ENCODE assay signal across 23 mouse cellular contexts in genomic region chr13:101576481-101576880, GRCm38 (mm10).
A peak's percentile ranks its signal among the peaks of the same experiment; 100 is the strongest.
DNase-seq lines count a peak whose midpoint lies in the region; ATAC-seq and TF ChIP-seq lines count a peak whose summit lies in the region.
"Had no signal": no experiment of that assay in that cellular context is flagged by ENCODE, and none has a peak within 500 bp of the region (broad histone marks: within the 10 kb centered on the region; RNA-seq: fewer than 3 reads in every experiment).

No protein-coding gene starts in this region.

- peaks cover 18% of the 10 kb centered on the region for H3K4me1 ChIP-seq in liver, embryonic 11.5 days (replicated peaks; ENCODE audit: control insufficient read depth, insufficient read depth, low read length)
- peaks cover 55% of the 10 kb centered on the region for H3K4me1 ChIP-seq in liver, embryonic 12.5 days
- peaks cover 49% of the 10 kb centered on the region for H3K4me1 ChIP-seq in liver, embryonic 15.5 days (replicated peaks)
- H3K4me1 ChIP-seq in forebrain, postnatal 0 days (ENCODE audit: insufficient read depth) = no peaks in the 10 kb centered on the region
- H3K4me1 ChIP-seq in intestine, postnatal 0 days (replicated peaks; ENCODE audit: control insufficient read depth, insufficient read depth, low read length) = no peaks in the 10 kb centered on the region
- H3K4me1 ChIP-seq: embryonic facial prominence, embryonic 10.5 days; embryonic facial prominence, embryonic 13.5 days; hindbrain, embryonic 12.5 days; hindbrain, embryonic 15.5 days had no signal

- no peak overlapping the region for H3K4me3 ChIP-seq in liver, embryonic 11.5 days (ENCODE audit: low read depth, low read length)
- no peak overlapping the region for H3K4me3 ChIP-seq in liver, embryonic 12.5 days
- H3K4me3 ChIP-seq in liver, embryonic 15.5 days (replicated peaks) = no peak overlapping the region
- no peak overlapping the region for H3K4me3 ChIP-seq in forebrain, postnatal 0 days (ENCODE audit: low read depth, low read length)
- H3K4me3 ChIP-seq in intestine, postnatal 0 days (ENCODE audit: low read depth, low read length) = no peak overlapping the region
- H3K4me3 ChIP-seq: embryonic facial prominence, embryonic 10.5 days; embryonic facial prominence, embryonic 13.5 days; heart, adult 2 months; heart, embryonic 10.5 days; heart, embryonic 13.5 days; hindbrain, embryonic 12.5 days; hindbrain, embryonic 15.5 days had no signal

- no peak for TF ChIP-seq CTCF in forebrain, postnatal 0 days (IDR thresholded peaks at IDR 0.05; ENCODE audit: low read depth)
- TF ChIP-seq CTCF in intestine, postnatal 0 days (IDR thresholded peaks at IDR 0.05; ENCODE audit: low read depth) = no peak

- no peak for ATAC-seq in liver, embryonic 11.5 days (replicated peaks; ENCODE audit: low FRiP score)
- 0 out of 2 replicates have a peak, but pooled peaks have one; percentile 6 for ATAC-seq in liver, embryonic 12.5 days
- peak; percentile 14 for ATAC-seq in liver, embryonic 15.5 days (ENCODE audit: insufficient read depth)
- ATAC-seq in forebrain, postnatal 0 days = no peak
- no peak for ATAC-seq in intestine, postnatal 0 days
- ATAC-seq: activated CD4-positive, CD25-positive, alpha-beta regulatory T cell, adult 4 months; forebrain, embryonic 14.5 days had no signal

- no peak overlapping the region for H3K9ac ChIP-seq in liver, embryonic 11.5 days (ENCODE audit: low read depth, low read length)
- H3K9ac ChIP-seq in liver, embryonic 12.5 days = no peak overlapping the region
- no peak overlapping the region for H3K9ac ChIP-seq in liver, embryonic 15.5 days
- H3K9ac ChIP-seq in forebrain, postnatal 0 days = no peak overlapping the region
- H3K9ac ChIP-seq in intestine, postnatal 0 days (ENCODE audit: low read depth, low read length) = no peak overlapping the region
- H3K9ac ChIP-seq: embryonic facial prominence, embryonic 13.5 days; heart, embryonic 13.5 days; hindbrain, embryonic 12.5 days; hindbrain, embryonic 15.5 days had no signal

- no peaks in the 10 kb centered on the region for H3K9me3 ChIP-seq in liver, embryonic 11.5 days (ENCODE audit: control insufficient read depth, low read length)
- no peaks in the 10 kb centered on the region for H3K9me3 ChIP-seq in liver, embryonic 12.5 days (replicated peaks)
- H3K9me3 ChIP-seq in liver, embryonic 15.5 days (replicated peaks) = no peaks in the 10 kb centered on the region
- H3K9me3 ChIP-seq in forebrain, postnatal 0 days (ENCODE audit: low read length) = no peaks in the 10 kb centered on the region
- no peaks in the 10 kb centered on the region for H3K9me3 ChIP-seq in intestine, postnatal 0 days (ENCODE audit: control insufficient read depth)
- H3K9me3 ChIP-seq: embryonic facial prominence, embryonic 10.5 days; embryonic facial prominence, embryonic 13.5 days; heart, embryonic 10.5 days; heart, embryonic 13.5 days; hindbrain, embryonic 12.5 days; hindbrain, embryonic 15.5 days had no signal

- no peaks in the 10 kb centered on the region for H3K36me3 ChIP-seq in liver, embryonic 11.5 days (ENCODE audit: control insufficient read depth, insufficient read depth, low read length)
- no peaks in the 10 kb centered on the region for H3K36me3 ChIP-seq in liver, embryonic 12.5 days
- no peaks in the 10 kb centered on the region for H3K36me3 ChIP-seq in liver, embryonic 15.5 days (replicated peaks)
- H3K36me3 ChIP-seq in forebrain, postnatal 0 days (ENCODE audit: insufficient read depth) = no peaks in the 10 kb centered on the region
- no peaks in the 10 kb centered on the region for H3K36me3 ChIP-seq in intestine, postnatal 0 days (ENCODE audit: control insufficient read depth, insufficient read depth)
- H3K36me3 ChIP-seq: embryonic facial prominence, embryonic 10.5 days; embryonic facial prominence, embryonic 13.5 days; heart, embryonic 10.5 days; heart, embryonic 13.5 days; hindbrain, embryonic 12.5 days; hindbrain, embryonic 15.5 days had no signal

- no peak overlapping the region for H3K27ac ChIP-seq in liver, embryonic 11.5 days (ENCODE audit: low read depth, low read length)
- H3K27ac ChIP-seq in liver, embryonic 12.5 days = no peak overlapping the region
- peak overlapping the region; percentile 63 for H3K27ac ChIP-seq in liver, embryonic 15.5 days (replicated peaks)
- no peak overlapping the region for H3K27ac ChIP-seq in forebrain, postnatal 0 days (ENCODE audit: low read depth, low read length)
- H3K27ac ChIP-seq in intestine, postnatal 0 days (ENCODE audit: low read depth, low read length) = no peak overlapping the region
- H3K27ac ChIP-seq: embryonic facial prominence, embryonic 10.5 days; embryonic facial prominence, embryonic 13.5 days; heart, adult 2 months; heart, embryonic 10.5 days; heart, embryonic 13.5 days; hindbrain, embryonic 12.5 days; hindbrain, embryonic 15.5 days had no signal

- 63% methylated on average over 1 of the region's 1 CpGs for WGBS in liver, embryonic 11.5 days
- 68% methylated on average over 1 of the region's 1 CpGs for WGBS in liver, embryonic 12.5 days (ENCODE audit: insufficient replicate concordance)
- 54% methylated on average over 1 of the region's 1 CpGs for WGBS in liver, embryonic 15.5 days (ENCODE audit: insufficient replicate concordance)
- 88% methylated on average over 1 of the region's 1 CpGs for WGBS in forebrain, postnatal 0 days
- 88% methylated on average over 1 of the region's 1 CpGs for WGBS in intestine, postnatal 0 days

- DNase-seq in liver = peak; percentile 38
- no peak for DNase-seq in liver, embryonic 11.5 days (ENCODE audit: low spot score)
- DNase-seq in c-Kit-positive CD71-positive TER-119-positive erythroid progenitor cells, embryonic 14.5 days (ENCODE audit: low spot score) = no peak
- no peak for DNase-seq in forebrain, postnatal 0 days
- DNase-seq: adrenal gland, adult 8-10 months; adrenal gland, postnatal 25 days; cerebellum, adult 18-20 months; cerebellum, adult 9-10 months; cerebellum, postnatal 25 days; gastrocnemius, postnatal 25 days; heart, adult 2 months; heart, postnatal 14 days had no signal

- no peak overlapping the region for H3K4me2 ChIP-seq in liver, embryonic 11.5 days
- no peak overlapping the region for H3K4me2 ChIP-seq in liver, embryonic 12.5 days
- no peak overlapping the region for H3K4me2 ChIP-seq in liver, embryonic 15.5 days
- H3K4me2 ChIP-seq in forebrain, postnatal 0 days (ENCODE audit: low read depth) = no peak overlapping the region
- no peak overlapping the region for H3K4me2 ChIP-seq in intestine, postnatal 0 days (replicated peaks; ENCODE audit: low read depth)
- H3K4me2 ChIP-seq: embryonic facial prominence, embryonic 13.5 days; heart, embryonic 13.5 days; hindbrain, embryonic 12.5 days; hindbrain, embryonic 15.5 days had no signal

- no peaks in the 10 kb centered on the region for H3K27me3 ChIP-seq in liver, embryonic 11.5 days (replicated peaks; ENCODE audit: control insufficient read depth, insufficient read depth, low read length)
- no peaks in the 10 kb centered on the region for H3K27me3 ChIP-seq in liver, embryonic 12.5 days (replicated peaks)
- no peaks in the 10 kb centered on the region for H3K27me3 ChIP-seq in liver, embryonic 15.5 days
- H3K27me3 ChIP-seq in forebrain, postnatal 0 days (ENCODE audit: insufficient read depth, low read length) = no peaks in the 10 kb centered on the region
- no peaks in the 10 kb centered on the region for H3K27me3 ChIP-seq in intestine, postnatal 0 days (replicated peaks; ENCODE audit: control insufficient read depth, insufficient read depth, low read length)
- H3K27me3 ChIP-seq: embryonic facial prominence, embryonic 13.5 days; heart, embryonic 13.5 days; hindbrain, embryonic 12.5 days; hindbrain, embryonic 15.5 days had no signal

Comparison
In these comparisons a context has a peak if more than half of its experiments do, and no peak if none do; other contexts are left out.
1. ATAC-seq: peak in liver, embryonic 12.5 days (single experiment) and liver, embryonic 15.5 days (single experiment); none in liver, embryonic 11.5 days (single experiment), forebrain, postnatal 0 days (single experiment) and intestine, postnatal 0 days (single experiment).